Mouse (Mus musculus): Measurements from ENCODE around the gene Kirrel3. TPM values are rescaled to one million over a fixed set of nuclear protein-coding genes. Genes with fewer than 3 reads are reported as not detected.

Kirrel3 gene
- polyA plus RNA-seq, 1 experiment from 2014 or later, result 44.4 TPM

DNA sequence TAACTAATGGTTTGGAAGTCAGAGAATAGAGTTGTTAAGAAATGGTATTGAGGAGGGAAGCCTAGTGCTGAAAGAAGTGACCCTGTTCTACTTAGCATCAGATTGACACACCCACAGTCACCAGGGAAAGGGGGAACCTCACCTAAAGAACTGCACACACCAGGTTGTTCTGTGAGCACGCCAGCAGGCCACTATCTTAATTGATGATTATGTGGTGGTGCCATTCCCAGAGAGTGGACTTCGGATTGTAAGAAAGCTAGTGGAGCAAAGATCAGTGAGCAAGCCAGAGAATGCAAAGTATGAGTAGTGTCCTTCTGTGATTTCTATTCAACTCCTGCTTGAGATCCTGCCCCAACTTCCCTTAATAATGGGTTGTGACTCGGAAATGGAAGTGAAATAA, 19.6 kb upstream of the Kirrel3 start:
- Histone ChIP-seq H3K27me3 (ENCODE audit: control insufficient read depth, insufficient read depth, low read length) (no peaks in the 10 kb centered on the region), H3K9ac (replicated peaks; ENCODE audit: low read depth, low read length) (no peak overlapping the region), H3K36me3 (ENCODE audit: control insufficient read depth, insufficient read depth, low read length) (no peaks in the 10 kb centered on the region), H3K27ac (ENCODE audit: low read depth, low read length) (no peak overlapping the region), H3K4me3 (ENCODE audit: low read depth, low read length) (no peak overlapping the region), H3K4me1 (ENCODE audit: control insufficient read depth, insufficient read depth, low read length) (no peaks in the 10 kb centered on the region), H3K9me3 (ENCODE audit: control insufficient read depth, low read length) (no peaks in the 10 kb centered on the region), H3K4me2 (ENCODE audit: low read depth, low read length) (no peak overlapping the region)
- 83% methylated on average over 3 of the region's 3 CpGs for WGBS
- ATAC-seq (ENCODE audit: low read depth), result no peak

DNA sequence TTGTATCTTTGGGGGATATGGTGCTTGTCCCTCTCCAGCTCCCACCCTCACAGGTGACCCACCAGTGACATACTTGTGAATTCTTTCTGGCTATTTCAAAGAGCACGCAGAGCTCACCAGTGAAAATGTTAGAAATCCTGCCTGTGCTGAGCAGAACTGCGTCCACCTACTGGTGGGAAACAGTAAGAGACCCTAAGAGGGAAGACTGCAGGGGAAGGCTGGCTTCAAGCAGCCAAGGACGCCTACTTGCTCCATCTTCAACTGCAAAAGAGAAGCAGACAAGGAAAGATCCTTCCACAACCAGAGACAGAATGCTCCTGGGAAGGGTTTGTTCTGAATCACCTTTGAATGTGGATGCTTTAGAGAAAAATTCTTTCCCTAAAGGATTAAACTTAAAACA, 16.5 kb upstream of the Kirrel3 start:
- Histone ChIP-seq H3K27ac (ENCODE audit: low read depth, low read length) (no peak overlapping the region), H3K9ac (replicated peaks; ENCODE audit: low read depth, low read length) (no peak overlapping the region), H3K27me3 (ENCODE audit: control insufficient read depth, insufficient read depth, low read length) (no peaks in the 10 kb centered on the region), H3K36me3 (ENCODE audit: control insufficient read depth, insufficient read depth, low read length) (no peaks in the 10 kb centered on the region), H3K9me3 (ENCODE audit: control insufficient read depth, low read length) (no peaks in the 10 kb centered on the region), H3K4me1 (ENCODE audit: control insufficient read depth, insufficient read depth, low read length) (no peaks in the 10 kb centered on the region), H3K4me2 (ENCODE audit: low read depth, low read length) (no peak overlapping the region), H3K4me3 (ENCODE audit: low read depth, low read length) (no peak overlapping the region)
- 89% methylated on average over 3 of the region's 3 CpGs for WGBS
- no peak for ATAC-seq (ENCODE audit: low read depth)

DNA sequence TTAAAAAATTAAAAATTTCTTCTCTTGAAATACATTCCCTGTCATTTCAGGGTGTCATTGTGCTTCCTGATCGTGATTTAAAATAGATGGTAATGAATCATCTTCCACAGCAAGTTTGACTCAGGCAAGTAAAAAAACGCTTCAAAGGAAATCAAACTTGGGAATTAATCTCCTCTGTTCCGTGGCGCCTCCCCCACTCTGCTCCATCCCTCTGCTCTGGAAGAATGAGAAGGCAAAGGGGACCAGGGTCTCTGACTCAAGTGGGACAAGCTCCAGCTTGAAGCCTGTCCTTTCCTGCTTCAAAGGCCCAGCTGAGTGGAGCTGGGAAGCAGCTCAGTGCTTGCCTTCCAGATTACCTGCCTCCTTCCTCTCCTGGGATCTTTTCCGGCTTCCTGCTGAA, 9.5 kb upstream of the Kirrel3 start:
- no peaks in the 10 kb centered on the region for H3K27me3 ChIP-seq (ENCODE audit: control insufficient read depth, insufficient read depth, low read length)
- H3K4me2 ChIP-seq (ENCODE audit: low read depth, low read length), result no peak overlapping the region
- WGBS, result 55% methylated on average over 5 of the region's 5 CpGs
- no peaks in the 10 kb centered on the region for H3K36me3 ChIP-seq (ENCODE audit: control insufficient read depth, insufficient read depth, low read length)
- H3K4me3 ChIP-seq (ENCODE audit: low read depth, low read length), result no peak overlapping the region
- no peaks in the 10 kb centered on the region for H3K9me3 ChIP-seq (ENCODE audit: control insufficient read depth, low read length)
- H3K4me1 ChIP-seq (ENCODE audit: control insufficient read depth, insufficient read depth, low read length), result no peaks in the 10 kb centered on the region
- ATAC-seq (ENCODE audit: low read depth), result no peak
- no peak overlapping the region for H3K27ac ChIP-seq (ENCODE audit: low read depth, low read length)
- H3K9ac ChIP-seq (replicated peaks; ENCODE audit: low read depth, low read length), result no peak overlapping the region

DNA sequence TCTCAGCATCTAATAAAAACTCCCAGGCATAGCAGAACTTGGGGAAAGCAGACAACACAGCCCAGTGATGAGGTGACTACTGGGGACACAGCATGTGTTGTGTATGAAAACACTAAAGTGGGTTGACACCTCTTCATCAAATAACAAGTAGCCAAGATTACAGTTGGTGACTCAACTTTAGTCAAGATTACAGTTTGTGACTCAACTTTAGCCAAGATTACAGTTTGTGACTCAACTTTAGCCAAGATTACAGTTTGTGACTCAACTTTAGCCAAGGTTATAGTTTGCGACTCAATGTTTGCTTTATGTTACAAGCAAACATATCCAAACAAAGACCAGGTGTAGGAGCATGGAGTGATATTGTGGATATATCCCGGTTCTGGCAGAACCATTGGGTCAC, 7.2 kb upstream of the Kirrel3 start:
- Histone ChIP-seq H3K9me3 (ENCODE audit: control insufficient read depth, low read length) (no peaks in the 10 kb centered on the region), H3K4me1 (ENCODE audit: control insufficient read depth, insufficient read depth, low read length) (0 out of 2 replicates have a peak, but pooled peaks cover 3% of the 10 kb centered on the region), H3K27me3 (ENCODE audit: control insufficient read depth, insufficient read depth, low read length) (no peaks in the 10 kb centered on the region), H3K9ac (replicated peaks; ENCODE audit: low read depth, low read length) (no peak overlapping the region), H3K36me3 (ENCODE audit: control insufficient read depth, insufficient read depth, low read length) (no peaks in the 10 kb centered on the region), H3K4me2 (ENCODE audit: low read depth, low read length) (no peak overlapping the region), H3K27ac (ENCODE audit: low read depth, low read length) (no peak overlapping the region), H3K4me3 (ENCODE audit: low read depth, low read length) (no peak overlapping the region)
- WGBS, result 95% methylated on average over 2 of the region's 2 CpGs
- ATAC-seq (ENCODE audit: low read depth), result no peak

DNA sequence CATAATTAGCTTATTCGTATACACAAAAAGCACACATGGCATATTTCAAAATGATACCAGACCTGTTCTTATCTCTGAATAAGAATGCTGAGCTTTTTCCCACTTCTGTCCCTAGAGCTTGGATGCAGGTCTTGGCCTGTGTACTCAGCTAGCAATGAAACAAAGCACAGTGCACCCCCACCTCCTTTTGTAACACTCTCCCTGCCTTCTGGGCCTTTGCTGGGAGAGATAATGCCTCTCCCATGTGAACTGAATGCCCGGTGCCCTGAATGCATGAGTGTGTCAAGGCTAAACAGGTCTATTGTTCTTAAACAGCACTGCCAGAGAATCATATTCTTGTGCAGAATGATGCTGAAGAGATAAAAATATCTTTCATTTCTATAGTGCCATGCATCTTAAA, 2.5 kb upstream of the Kirrel3 start:
- no peaks in the 10 kb centered on the region for H3K36me3 ChIP-seq (ENCODE audit: control insufficient read depth, insufficient read depth, low read length)
- no peak overlapping the region for H3K4me2 ChIP-seq (ENCODE audit: low read depth, low read length)
- H3K9ac ChIP-seq (replicated peaks; ENCODE audit: low read depth, low read length), result no peak overlapping the region
- 48% methylated on average over 2 of the region's 2 CpGs for WGBS
- H3K27me3 ChIP-seq (ENCODE audit: control insufficient read depth, insufficient read depth, low read length), result peaks cover 3% of the 10 kb centered on the region; the same call in 1 of the 2 replicates
- no peaks in the 10 kb centered on the region for H3K9me3 ChIP-seq (ENCODE audit: control insufficient read depth, low read length)
- H3K4me1 ChIP-seq (ENCODE audit: control insufficient read depth, insufficient read depth, low read length), result peaks cover 8% of the 10 kb centered on the region; the same call in 1 of the 2 replicates
- no peak overlapping the region for H3K4me3 ChIP-seq (ENCODE audit: low read depth, low read length)
- ATAC-seq (ENCODE audit: low read depth), result no peak
- no peak overlapping the region for H3K27ac ChIP-seq (ENCODE audit: low read depth, low read length)

DNA sequence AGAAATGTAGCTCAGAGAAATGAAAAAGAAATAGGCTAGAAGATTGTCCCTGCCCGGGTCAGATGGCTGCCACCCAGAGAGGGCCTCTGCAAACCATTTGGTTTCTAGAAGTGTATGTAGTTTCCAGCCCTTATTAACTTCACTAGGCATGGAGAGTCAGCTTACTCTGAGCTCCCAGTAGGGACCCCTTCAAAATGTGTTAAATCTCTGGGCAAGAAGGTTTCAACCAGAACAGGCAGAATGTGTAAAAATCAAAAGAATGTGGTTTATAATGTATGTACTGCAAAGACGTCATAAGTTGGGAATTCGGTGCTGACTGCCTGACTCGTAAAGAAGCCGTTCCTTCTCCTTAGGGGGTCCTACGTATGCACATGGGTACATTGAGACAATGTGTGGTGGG, 1.0 kb upstream of the Kirrel3 start:
- H3K9me3 ChIP-seq (ENCODE audit: control insufficient read depth, low read length), result no peaks in the 10 kb centered on the region
- H3K4me1 ChIP-seq (ENCODE audit: control insufficient read depth, insufficient read depth, low read length), result peaks cover 8% of the 10 kb centered on the region; the same call in 1 of the 2 replicates
- H3K36me3 ChIP-seq (ENCODE audit: control insufficient read depth, insufficient read depth, low read length), result no peaks in the 10 kb centered on the region
- H3K4me3 ChIP-seq (ENCODE audit: low read depth, low read length), result no peak overlapping the region
- ATAC-seq (ENCODE audit: low read depth), result no peak
- H3K9ac ChIP-seq (replicated peaks; ENCODE audit: low read depth, low read length), result no peak overlapping the region
- no peak overlapping the region for H3K4me2 ChIP-seq (ENCODE audit: low read depth, low read length)
- H3K27me3 ChIP-seq (ENCODE audit: control insufficient read depth, insufficient read depth, low read length), result peaks cover 3% of the 10 kb centered on the region
- WGBS, result 41% methylated on average over 6 of the region's 6 CpGs
- H3K27ac ChIP-seq (ENCODE audit: low read depth, low read length), result no peak overlapping the region

DNA sequence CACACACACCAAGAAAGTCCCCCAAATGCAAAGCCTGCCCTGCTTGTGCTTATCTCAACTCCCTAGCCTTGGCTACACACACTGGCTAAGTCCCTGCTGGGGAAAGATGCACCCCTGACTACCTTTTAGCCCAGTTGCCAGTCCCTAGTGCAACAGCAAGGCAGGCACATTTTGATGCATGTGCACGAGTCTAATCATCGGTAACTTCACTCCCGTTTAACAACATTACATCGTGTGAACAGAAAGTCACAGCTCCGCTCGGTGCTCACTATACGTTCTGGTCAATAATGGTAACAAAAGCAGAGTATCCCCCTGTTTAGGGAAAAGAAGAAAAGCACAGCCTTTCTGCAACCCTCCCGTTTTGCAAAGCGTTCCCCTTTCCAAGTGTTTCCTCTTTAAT, 2.6 kb downstream of the Kirrel3 start:
- H3K9me3 ChIP-seq (ENCODE audit: control insufficient read depth, low read length), result no peaks in the 10 kb centered on the region
- H3K4me1 ChIP-seq (ENCODE audit: control insufficient read depth, insufficient read depth, low read length), result peaks cover 12% of the 10 kb centered on the region; the same call in 1 of the 2 replicates
- peak overlapping the region; percentile 66 for H3K27ac ChIP-seq (ENCODE audit: low read depth, low read length)
- H3K4me3 ChIP-seq (ENCODE audit: low read depth, low read length), result peak overlapping the region; percentile 66
- H3K36me3 ChIP-seq (ENCODE audit: control insufficient read depth, insufficient read depth, low read length), result no peaks in the 10 kb centered on the region
- ATAC-seq (ENCODE audit: low read depth), result peak; percentile 40
- under 1% methylated on average over 9 of the region's 9 CpGs for WGBS
- peaks cover 6% of the 10 kb centered on the region for H3K27me3 ChIP-seq (ENCODE audit: control insufficient read depth, insufficient read depth, low read length)
- H3K4me2 ChIP-seq (ENCODE audit: low read depth, low read length), result peak overlapping the region; percentile 78
- peak overlapping the region; percentile 67; the same call in 1 of the 2 replicates for H3K9ac ChIP-seq (replicated peaks; ENCODE audit: low read depth, low read length)

DNA sequence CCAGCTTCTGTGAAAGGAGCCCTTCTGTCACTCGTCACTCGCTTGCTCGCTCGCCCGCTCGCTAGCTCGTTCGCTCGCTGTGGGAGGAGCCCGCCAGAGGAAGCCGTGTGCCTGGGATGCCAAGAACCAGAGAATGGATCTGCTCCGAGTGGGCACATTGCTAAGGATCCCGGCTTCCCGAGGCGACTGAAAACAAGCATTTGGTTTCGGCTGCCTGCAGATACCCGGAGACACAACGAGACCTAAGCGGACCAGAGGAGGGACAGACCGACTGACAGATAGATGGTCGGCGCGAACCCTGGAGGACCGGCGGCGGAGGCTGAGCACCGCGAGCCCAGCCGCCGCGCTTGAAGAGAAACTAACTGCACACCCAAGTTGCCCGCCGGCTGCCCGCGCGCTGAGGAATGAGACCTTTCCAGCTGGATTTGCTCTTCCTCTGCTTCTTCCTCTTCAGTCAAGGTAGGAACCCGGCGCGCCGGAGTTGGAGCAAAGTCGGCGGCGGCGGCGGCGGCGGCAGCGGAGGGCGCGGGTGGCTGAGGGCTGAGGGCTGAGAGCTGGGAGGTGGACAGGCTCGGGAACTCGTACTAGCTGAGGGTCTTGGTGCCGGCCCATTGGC, 3.1 kb downstream of the Kirrel3 start:
- H3K27me3 ChIP-seq (ENCODE audit: control insufficient read depth, insufficient read depth, low read length), result peaks cover 6% of the 10 kb centered on the region
- H3K9ac ChIP-seq (replicated peaks; ENCODE audit: low read depth, low read length), result peak overlapping the region; percentile 67
- peak overlapping the region; percentile 78 for H3K4me2 ChIP-seq (ENCODE audit: low read depth, low read length)
- peaks cover 10% of the 10 kb centered on the region; the same call in 1 of the 2 replicates for H3K4me1 ChIP-seq (ENCODE audit: control insufficient read depth, insufficient read depth, low read length)
- H3K9me3 ChIP-seq (ENCODE audit: control insufficient read depth, low read length), result no peaks in the 10 kb centered on the region
- H3K36me3 ChIP-seq (ENCODE audit: control insufficient read depth, insufficient read depth, low read length), result no peaks in the 10 kb centered on the region
- WGBS, result under 1% methylated on average over 53 of the region's 53 CpGs
- ATAC-seq (ENCODE audit: low read depth), result peak; percentile 74
- H3K27ac ChIP-seq (ENCODE audit: low read depth, low read length), result peak overlapping the region; percentile 66
- peak overlapping the region; percentile 66 for H3K4me3 ChIP-seq (ENCODE audit: low read depth, low read length)

DNA sequence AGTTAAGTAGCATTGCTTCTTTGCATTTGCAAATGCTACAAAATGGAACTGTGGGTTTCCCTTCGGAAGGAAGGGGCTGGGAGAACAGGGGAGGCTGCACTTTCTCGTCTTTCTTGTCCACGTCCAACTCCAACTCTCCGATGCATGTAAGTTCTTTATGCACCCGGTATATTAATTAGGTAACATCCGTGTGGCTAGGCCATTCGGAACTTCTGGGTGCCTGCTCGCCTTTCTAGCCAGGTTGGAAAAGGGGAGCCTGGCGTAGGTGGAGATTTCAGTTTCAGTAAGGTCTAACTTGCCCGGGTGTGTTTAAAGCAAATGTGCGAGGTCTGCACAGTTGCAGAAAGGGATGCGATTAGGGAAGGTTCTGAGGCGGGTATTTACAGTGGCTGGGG, 3.6 kb downstream of the Kirrel3 start:
- Histone ChIP-seq H3K4me1 (ENCODE audit: control insufficient read depth, insufficient read depth, low read length) (peaks cover 10% of the 10 kb centered on the region; the same call in 1 of the 2 replicates), H3K9ac (replicated peaks; ENCODE audit: low read depth, low read length) (peak overlapping the region; percentile 67), H3K36me3 (ENCODE audit: control insufficient read depth, insufficient read depth, low read length) (no peaks in the 10 kb centered on the region), H3K4me2 (ENCODE audit: low read depth, low read length) (peak overlapping the region; percentile 78), H3K27me3 (ENCODE audit: control insufficient read depth, insufficient read depth, low read length) (peaks cover 6% of the 10 kb centered on the region), H3K4me3 (ENCODE audit: low read depth, low read length) (peak overlapping the region; percentile 66), H3K9me3 (ENCODE audit: control insufficient read depth, low read length) (no peaks in the 10 kb centered on the region), H3K27ac (ENCODE audit: low read depth, low read length) (peak overlapping the region; percentile 66; the same call in 1 of the 2 replicates)
- WGBS, result 2% methylated on average over 13 of the region's 13 CpGs
- ATAC-seq (ENCODE audit: low read depth), result no peak

Measured in neural tube, embryonic 14.5 days (tissue).